Mouse (Mus musculus) Patski (cell line): Measurements from ENCODE around the gene Fam71b. TPM values are rescaled to one million over a fixed set of nuclear protein-coding genes. Genes with fewer than 3 reads are reported as not detected.

ENCODE experiments used
- ATAC-seq: fragments of 100-300 bp; one replicate; pipeline ENCODE4 v1.8.0; 2021
- CTCF ChIA-PET: fragments of 350-600 bp; sonication (Branson Sonifier 250); formaldehyde crosslinking; loops from one replicate; lab custom pipeline; 2022; ENCODE audit warnings: inconsistent platforms; lab: Charles Lee
- POLR2A ChIA-PET: fragments of 350-600 bp; sonication (Branson Sonifier 250); formaldehyde crosslinking; loops from one replicate; lab custom pipeline; 2022; ENCODE audit warnings: antibody characterized with exemption, inconsistent platforms; lab: Charles Lee
- DNase-seq: peaks from one replicate; pipeline ENCODE4 v3.0.0-alpha.2; 2011; ENCODE audit warnings: low read depth, low spot score
- H3K27me3 ChIP-seq: fragments of 371-371 bp; one replicate; pipeline ENCODE4 v1.5.1; 2021
- CTCF ChIP-seq: fragments of 100-300 bp; IDR thresholded peaks from one replicate; pipeline ENCODE4 v1.5.1; 2021
- in situ Hi-C: fragments of 300-500 bp; cut with MboI; formaldehyde crosslinking; loops from 3 replicates; pipeline ENCODE4 v1.11.1; 2018; ENCODE audit warnings: low pct_unique_long_range_greater_than_20kb, mixed read lengths
- polyA plus RNA-seq: library from polyadenylated mRNA; unstranded; gene quantifications from one replicate; pipeline ENCODE4 v1.2.3, GENCODE M21; 2021

Gene Fam71b
- polyA plus RNA-seq, 1 experiment from 2014 or later: not detected

DNA sequence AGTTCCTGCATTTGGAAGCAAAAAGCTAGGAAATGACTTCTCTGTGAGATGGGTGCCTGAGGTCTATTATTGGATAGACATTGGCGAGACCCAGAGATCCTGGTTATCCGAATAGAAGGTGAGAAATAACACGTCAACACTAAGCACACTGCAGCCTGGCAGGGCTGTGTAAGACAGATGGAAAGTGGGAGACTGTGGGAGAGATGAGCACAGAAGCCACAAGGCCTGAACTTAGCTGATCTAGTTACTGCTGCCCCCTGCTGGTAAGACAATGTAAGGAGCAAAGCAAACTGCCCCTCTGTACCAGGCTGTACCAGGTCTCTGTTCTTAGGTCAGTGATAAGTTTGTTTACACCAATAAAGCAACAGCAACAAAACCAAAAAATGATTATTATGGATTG lies 34.8 kb downstream of the Fam71b start:
- in situ Hi-C loops: loop anchor here (5.0 to 10.0 kb wide), 2 partner anchors 159 to 304 kb away; partner anchors contain the start of gene Havcr1
- POLR2A ChIA-PET: no interaction called here
- CTCF ChIA-PET: interaction anchor here (1.0 to 3.2 kb wide), 16 partner anchors 9 to 320 kb away, joined by 3 to 24 read pairs (median 4); no protein-coding TSS in a partner anchor
- H3K27me3 ChIP-seq: no peaks in the 10 kb centered on the region
- TF ChIP-seq CTCF: peak; percentile 88
- DNase-seq: peak; percentile 20
- ATAC-seq: peak; percentile 99

DNA sequence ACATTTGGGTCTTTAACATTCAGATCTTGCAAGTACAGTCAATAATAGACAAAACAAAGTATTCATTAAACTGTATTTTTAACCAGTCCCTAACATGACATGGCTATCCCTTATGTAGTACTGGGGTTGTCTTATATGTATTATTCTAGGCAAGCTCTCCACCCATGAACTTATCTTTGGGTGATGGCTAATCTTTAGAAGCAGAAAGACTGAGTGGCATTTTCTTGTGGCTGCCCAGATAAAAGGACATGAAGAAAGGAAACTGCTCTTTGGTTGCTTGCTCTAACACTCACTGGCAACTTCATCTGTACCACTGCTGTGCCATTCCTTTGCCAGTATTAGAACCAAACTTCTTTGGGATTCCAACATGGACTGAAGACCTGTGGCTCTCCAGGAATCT lies 39.0 kb downstream of the Fam71b start:
- ChIA-PET POLR2A (no interaction called here), CTCF (interaction anchor here (1.0 kb wide), 1 partner anchor 166 kb away, joined by 3 read pairs; no protein-coding TSS in a partner anchor)
- in situ Hi-C loops: loop anchor here (5.0 to 10.0 kb wide), 2 partner anchors 299 to 483 kb away; partner anchors contain the start of gene Havcr1
- H3K27me3 ChIP-seq: no peaks in the 10 kb centered on the region
- no peak for ATAC-seq
- DNase-seq: no peak
- TF ChIP-seq CTCF: no peak

DNA sequence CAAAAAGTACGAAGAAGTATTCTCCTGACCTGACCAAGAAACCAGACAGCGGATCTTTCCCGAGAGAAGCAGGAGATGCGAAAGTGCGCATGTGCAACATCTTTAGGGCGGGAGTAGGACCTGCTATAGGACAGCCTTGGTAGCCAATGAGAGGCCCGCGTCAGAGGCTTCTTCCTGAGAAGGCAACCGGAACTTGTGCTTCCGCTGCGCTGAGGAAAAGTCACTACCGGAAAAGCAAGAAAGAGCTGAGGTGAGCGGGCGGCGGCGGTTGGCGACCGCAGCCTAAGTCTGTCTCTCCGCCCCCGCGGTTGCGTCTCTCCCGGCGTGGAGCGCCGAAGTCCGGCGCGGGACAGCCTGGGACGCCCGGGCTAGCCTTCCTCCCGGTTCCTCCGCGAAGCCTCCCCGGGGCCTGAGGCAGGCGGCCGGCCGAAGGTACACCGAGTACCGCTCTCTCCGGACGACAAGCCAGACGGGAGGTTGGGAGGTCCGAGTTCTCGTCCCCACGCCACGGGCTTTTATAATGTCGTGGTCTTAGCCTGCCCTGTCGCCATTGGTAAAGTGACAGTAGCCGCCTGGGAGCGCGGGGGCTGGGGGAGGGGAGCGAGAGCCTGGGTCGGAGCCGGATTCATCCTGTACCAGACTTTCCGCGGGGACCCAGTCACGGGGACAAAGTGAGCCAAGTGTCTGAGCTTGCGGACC lies 40.5 kb downstream of the Fam71b start, which contains the start of gene Med7:
TSS of gene Med7 (plus strand) at position 166 of the 699 bp plus-strand sequence.
- in situ Hi-C loops: loop anchor here (5.0 to 10.0 kb wide), 2 partner anchors 298 to 485 kb away; partner anchors contain the start of gene Havcr1
- peak; percentile 83 for DNase-seq
- ChIA-PET POLR2A (no interaction called here), CTCF (no interaction called here)
- no peak for TF ChIP-seq CTCF
- ATAC-seq: peak; percentile 99
- H3K27me3 ChIP-seq: no peaks in the 10 kb centered on the region

DNA sequence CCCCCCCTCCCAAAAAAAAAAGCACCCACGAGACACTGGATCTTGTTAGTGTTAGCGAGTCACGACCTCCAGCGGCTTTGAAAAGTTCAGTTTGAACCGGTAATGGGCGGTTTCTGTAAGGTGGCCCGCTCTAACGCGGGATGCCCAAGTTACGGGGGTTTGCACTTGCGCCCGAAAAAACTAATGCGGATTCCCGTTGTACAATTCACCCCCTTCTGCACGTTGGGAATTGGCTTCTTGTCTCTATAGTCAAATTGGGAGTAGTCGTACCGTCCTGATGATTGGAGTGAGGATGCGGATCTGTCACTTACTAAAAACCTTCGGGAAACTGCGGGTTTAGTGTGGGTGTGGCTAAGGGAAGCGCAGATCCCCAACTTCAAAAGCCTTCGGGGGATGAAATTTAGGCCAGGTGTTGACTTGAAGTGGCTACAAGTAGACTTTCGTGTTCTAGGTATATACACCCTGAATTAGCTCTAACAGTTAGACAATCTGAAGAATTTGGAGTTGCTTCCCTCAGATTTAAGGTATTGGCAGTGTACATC lies 41.2 kb downstream of the Fam71b start:
- ATAC-seq: peak; percentile 17
- DNase-seq: no peak

GRCm38 (mm10) chr11:46439005-46439543 lies 42.7 kb downstream of the Fam71b start:
- ChIA-PET CTCF (no interaction called here), POLR2A (no interaction called here)
- DNase-seq (no peak), ATAC-seq (no peak)
- in situ Hi-C loops: loop anchor here (5.0 to 10.0 kb wide), 2 partner anchors 296 to 487 kb away; partner anchors contain the start of gene Havcr1
- no peaks in the 10 kb centered on the region for H3K27me3 ChIP-seq
- no peak for TF ChIP-seq CTCF

More for the DNA sequence above, 41.2 kb downstream of the Fam71b start:
- ChIA-PET CTCF (no interaction called here), POLR2A (no interaction called here)
- no peak for TF ChIP-seq CTCF
- in situ Hi-C loops: loop anchor here (5.0 to 10.0 kb wide), 2 partner anchors 297 to 485 kb away; partner anchors contain the start of gene Havcr1
- no peaks in the 10 kb centered on the region for H3K27me3 ChIP-seq

GRCm38 (mm10) chr11:46441774-46442173 lies 45.4 kb downstream of the Fam71b start:
- CTCF ChIA-PET: interaction anchor here (4.3 kb wide), 1 partner anchor 12 kb away, joined by 24 read pairs; no protein-coding TSS in a partner anchor

GRCm38 (mm10) chr11:46443152-46443551 lies 46.8 kb downstream of the Fam71b start:
- no peaks in the 10 kb centered on the region for H3K27me3 ChIP-seq
- ATAC-seq (no peak), DNase-seq (no peak)
- POLR2A ChIA-PET: no interaction called here
- CTCF ChIA-PET: interaction anchor here (1.4 to 4.3 kb wide), 2 partner anchors 9 to 13 kb away, joined by 3 to 24 read pairs; no protein-coding TSS in a partner anchor
- TF ChIP-seq CTCF: peak; percentile 42
- in situ Hi-C loops: no loop called here

More at GRCm38 (mm10) chr11:46441774-46442173, 45.4 kb downstream of the Fam71b start:
- no peak for DNase-seq
- POLR2A ChIA-PET: no interaction called here
- H3K27me3 ChIP-seq: no peaks in the 10 kb centered on the region
- in situ Hi-C loops: no loop called here
- TF ChIP-seq CTCF: no peak
- ATAC-seq: no peak

DNA sequence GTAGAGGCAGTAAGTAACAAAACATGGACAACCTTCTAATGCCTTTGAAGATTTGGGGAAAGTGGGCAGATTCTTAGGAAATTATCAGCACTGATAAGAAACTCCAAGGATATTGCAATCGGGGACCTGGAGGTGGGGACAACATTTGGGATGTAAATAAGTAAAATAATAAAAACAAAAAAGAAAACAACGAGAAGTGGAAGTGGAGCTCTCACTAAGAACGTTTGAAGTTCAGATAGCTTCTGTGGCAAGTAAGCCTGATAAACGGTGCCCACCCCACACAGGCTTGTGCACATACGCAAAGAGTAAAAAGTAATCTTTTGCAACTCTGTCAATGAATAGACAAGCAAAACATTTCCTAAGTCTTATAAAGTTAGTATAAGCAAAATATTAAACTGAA lies 47.6 kb downstream of the Fam71b start:
- in situ Hi-C loops: no loop called here
- H3K27me3 ChIP-seq: no peaks in the 10 kb centered on the region
- DNase-seq (no peak), ATAC-seq (no peak)
- TF ChIP-seq CTCF: no peak
- POLR2A ChIA-PET: no interaction called here
- CTCF ChIA-PET: interaction anchor here (1.4 to 4.3 kb wide), 2 partner anchors 8 to 14 kb away, joined by 3 to 24 read pairs; no protein-coding TSS in a partner anchor

DNA sequence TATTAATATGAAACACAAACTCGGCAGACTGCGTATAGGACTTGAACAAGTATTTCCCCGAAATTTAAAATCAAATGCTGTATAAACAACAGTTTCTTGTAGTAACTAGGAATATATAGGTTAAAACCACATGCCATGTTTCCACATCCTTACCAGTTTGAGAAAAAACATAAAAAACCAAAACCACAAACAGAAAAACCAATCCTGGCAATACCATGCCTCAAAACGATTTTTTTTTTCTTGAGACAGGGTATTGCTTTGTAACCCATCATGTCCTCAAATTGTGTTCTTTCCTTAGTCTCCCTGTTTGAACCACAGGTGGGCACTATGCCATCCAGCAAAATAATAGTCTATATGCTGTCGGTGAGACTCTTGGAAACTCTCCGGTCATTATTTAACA lies 49.8 kb downstream of the Fam71b start:
- in situ Hi-C loops: no loop called here
- TF ChIP-seq CTCF: no peak
- ATAC-seq (no peak), DNase-seq (no peak)
- ChIA-PET POLR2A (no interaction called here), CTCF (no interaction called here)
- H3K27me3 ChIP-seq: no peaks in the 10 kb centered on the region

DNA sequence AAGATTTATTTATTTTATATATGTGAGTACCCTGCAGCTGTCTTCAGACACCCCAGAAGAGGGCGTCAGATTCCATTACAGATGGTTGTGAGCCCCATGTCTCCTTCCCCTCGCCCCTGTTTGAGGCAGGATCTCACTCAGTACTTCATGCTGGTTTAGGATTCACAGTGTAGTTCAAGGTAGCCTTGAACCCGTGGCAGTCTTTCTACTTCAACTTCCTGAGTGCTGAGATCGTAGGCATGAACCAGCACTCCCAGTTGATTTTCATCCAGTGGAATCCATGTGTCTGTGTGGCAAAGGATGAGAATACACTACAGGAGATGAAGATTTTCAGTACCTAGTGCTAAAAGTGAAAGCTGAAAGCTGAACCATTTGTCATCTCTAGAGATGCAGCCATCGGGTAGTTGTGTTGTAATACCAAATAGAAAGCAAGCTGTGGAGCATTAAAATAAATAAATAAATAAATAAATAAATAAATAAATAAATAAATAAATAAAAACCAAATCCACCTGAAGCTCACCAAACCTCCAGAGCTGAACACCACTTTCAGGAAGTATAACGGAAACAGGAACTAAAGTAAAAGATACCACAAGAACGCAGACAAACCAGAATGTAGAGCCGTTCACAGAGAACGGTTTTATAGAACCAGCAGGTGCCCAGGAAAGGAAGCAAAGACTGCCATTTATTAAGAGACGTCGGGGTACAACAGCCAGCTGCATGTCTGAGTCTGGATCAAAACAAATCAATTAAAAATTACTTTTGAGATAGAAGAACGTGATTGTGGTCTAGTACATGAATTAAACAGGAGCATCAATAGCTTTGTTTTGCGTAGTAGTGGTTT lies 51.5 kb downstream of the Fam71b start:
- ChIA-PET POLR2A (no interaction called here), CTCF (no interaction called here)
- in situ Hi-C loops: no loop called here
- no peak for TF ChIP-seq CTCF
- ATAC-seq (no peak), DNase-seq (no peak)
- no peaks in the 10 kb centered on the region for H3K27me3 ChIP-seq
